Mouse (Mus musculus) ES-CJ7 (cell line): ENCODE results near the gene Pate4.
A peak's percentile ranks its signal among the peaks of the same experiment; 100 is the strongest.
"Not testable (repeated sequence)": the region's sequence is repeated elsewhere in the genome, so short reads cannot be mapped to it uniquely, and the experiment has no call there.

Experiments
- DNase-seq: peaks from one replicate; pipeline ENCODE4 v3.0.0; 2011; ENCODE audit warnings: low read depth, low spot score

Pate4 gene

GRCm38 (mm10) chr9:35611841-35612240 is at the start of gene Pate4:
TSS of gene Pate4 (minus strand) at chr9:35611941.
- DNase-seq, result no peak

GRCm38 (mm10) chr9:35648102-35648501 is 36.4 kb upstream of the Pate4 start, which contains the start of gene Pate3:
TSS of gene Pate3 (minus strand) at chr9:35648202.
- no peak for DNase-seq

- no peak for DNase-seq
Measured at GRCm38 (mm10) chr9:35632981-35633380, 21.2 kb upstream of the Pate4 start.

GRCm38 (mm10) chr9:35616784-35617183 is 5.0 kb upstream of the Pate4 start:
- DNase-seq, result not testable (repeated sequence)

GRCm38 (mm10) chr9:35614005-35614404 is 2.3 kb upstream of the Pate4 start:
- no peak for DNase-seq

- no peak for DNase-seq
Measured at GRCm38 (mm10) chr9:35607647-35608405, 3.9 kb downstream of the Pate4 start.

- DNase-seq, result peak; percentile 31
Measured at GRCm38 (mm10) chr9:35592903-35593302, 18.8 kb downstream of the Pate4 start.

- DNase-seq, result no peak
Measured at GRCm38 (mm10) chr9:35587674-35588073, 24.1 kb downstream of the Pate4 start.

GRCm38 (mm10) chr9:35574416-35574815 is 37.3 kb downstream of the Pate4 start:
- DNase-seq, result no peak

- no peak for DNase-seq
Measured at GRCm38 (mm10) chr9:35570663-35571062, 41.1 kb downstream of the Pate4 start.

GRCm38 (mm10) chr9:35569571-35570534 is 41.9 kb downstream of the Pate4 start, which contains the start of the genes Pate2 and Hyls1:
TSS of gene Pate2 (plus strand) at chr9:35570284.
TSS of gene Hyls1 (minus strand) at chr9:35570398.
- peak; percentile 98 for DNase-seq

GRCm38 (mm10) chr9:35567995-35568394 is 43.7 kb downstream of the Pate4 start:
- DNase-seq, result no peak

- no peak for DNase-seq
Measured at GRCm38 (mm10) chr9:35564536-35565240, 47.1 kb downstream of the Pate4 start.

- no peak for DNase-seq
Measured at GRCm38 (mm10) chr9:35561583-35561982, 50.2 kb downstream of the Pate4 start.

- DNase-seq, result no peak
Measured at GRCm38 (mm10) chr9:35561076-35561475, 50.7 kb downstream of the Pate4 start.

- DNase-seq, result peak; percentile 94
Measured at GRCm38 (mm10) chr9:35559009-35559890, 52.5 kb downstream of the Pate4 start.

- peak; percentile 40 for DNase-seq
Measured at GRCm38 (mm10) chr9:35558257-35559008, 53.3 kb downstream of the Pate4 start, which contains the start of the genes Ddx25 and Pus3. TSS of gene Ddx25 (minus strand) at chr9:35558528. TSS of gene Pus3 (plus strand) at chr9:35558595.
